Mouse (Mus musculus) cerebellum, adult 9-10 months (tissue): ENCODE results near the gene Mrpl37.

ENCODE experiments used
- DNase-seq: peaks from one replicate; pipeline ENCODE4 v3.0.0; 2022

The Mrpl37 gene

GRCm38 (mm10) chr4:107064394-107065098, 2.1 kb downstream of the Mrpl37 start:
- DNase-seq = no peak

GRCm38 (mm10) chr4:107063214-107063613, 3.5 kb downstream of the Mrpl37 start:
- no peak for DNase-seq

- no peak for DNase-seq
These were observed 5.1 kb downstream of the Mrpl37 start for GRCm38 (mm10) chr4:107061560-107061959.

GRCm38 (mm10) chr4:107058781-107059180, 7.9 kb downstream of the Mrpl37 start:
- DNase-seq = no peak

GRCm38 (mm10) chr4:107058346-107058745, 8.3 kb downstream of the Mrpl37 start:
- no peak for DNase-seq

GRCm38 (mm10) chr4:107056088-107056487, 10.6 kb downstream of the Mrpl37 start:
- DNase-seq = no peak

- no peak for DNase-seq
These were observed 13.6 kb downstream of the Mrpl37 start for GRCm38 (mm10) chr4:107052962-107053553.

- DNase-seq = no peak
These were observed 14.8 kb downstream of the Mrpl37 start for GRCm38 (mm10) chr4:107051889-107052288.

GRCm38 (mm10) chr4:107048568-107049162, 18.0 kb downstream of the Mrpl37 start:
- DNase-seq = peak; percentile 94

- no peak for DNase-seq
These were observed 18.9 kb downstream of the Mrpl37 start for GRCm38 (mm10) chr4:107047806-107048205.

GRCm38 (mm10) chr4:107045188-107045587, 21.5 kb downstream of the Mrpl37 start:
- DNase-seq = peak; percentile 19

GRCm38 (mm10) chr4:107042304-107042703, 24.4 kb downstream of the Mrpl37 start:
- no peak for DNase-seq

- no peak for DNase-seq
These were observed 27.4 kb downstream of the Mrpl37 start for GRCm38 (mm10) chr4:107039270-107039669.

GRCm38 (mm10) chr4:107038303-107038702, 28.4 kb downstream of the Mrpl37 start:
- no peak for DNase-seq

- no peak for DNase-seq
These were observed 29.7 kb downstream of the Mrpl37 start for GRCm38 (mm10) chr4:107036985-107037384.

- no peak for DNase-seq
These were observed 31.0 kb downstream of the Mrpl37 start for GRCm38 (mm10) chr4:107035689-107036088.

- DNase-seq = no peak
These were observed 40.2 kb downstream of the Mrpl37 start for GRCm38 (mm10) chr4:107026451-107026850.

GRCm38 (mm10) chr4:107025369-107025768, 41.3 kb downstream of the Mrpl37 start:
- no peak for DNase-seq

- no peak for DNase-seq
These were observed 41.8 kb downstream of the Mrpl37 start for GRCm38 (mm10) chr4:107024899-107025298.

GRCm38 (mm10) chr4:107021464-107021863, 45.2 kb downstream of the Mrpl37 start:
- DNase-seq = no peak

- no peak for DNase-seq
These were observed 46.2 kb downstream of the Mrpl37 start for GRCm38 (mm10) chr4:107020287-107021000.

GRCm38 (mm10) chr4:107019027-107019426, 47.6 kb downstream of the Mrpl37 start:
- DNase-seq = peak; percentile 74

- DNase-seq = no peak
These were observed 48.1 kb downstream of the Mrpl37 start for GRCm38 (mm10) chr4:107018521-107018920.

GRCm38 (mm10) chr4:107017257-107017656, 49.4 kb downstream of the Mrpl37 start:
- DNase-seq = no peak
